Mouse (Mus musculus) midbrain, embryonic 16.5 days (tissue): ENCODE measurements at regions not wholly inside any gene's neighbourhood (a gene's known extent, or its start where the extent isn't known, plus 50 kb on each side); places are given as distances from the start of the nearest gene placed in this dataset.

ENCODE experiments used
- ATAC-seq: fragments of 200-750 bp; cut with Nextera tagmentation; 2 replicates; pipeline ENCODE4 v1.8.0; 2017; ENCODE audit warnings: moderate TSS enrichment
- H3K27ac ChIP-seq: fragments of 300-500 bp; sonication (generic); 2 replicates; pipeline ENCODE4 v1.5.1; 2014; ENCODE audit warnings: mild to moderate bottlenecking, low read length, mixed read lengths
- H3K27me3 ChIP-seq: fragments of 300-500 bp; sonication (generic); 2 replicates; pipeline ENCODE4 v1.6.1; 2014; ENCODE audit warnings: low read depth, low read length, mixed read lengths; ENCODE audit not compliant: control insufficient read depth, insufficient read depth
- H3K36me3 ChIP-seq: fragments of 300-500 bp; sonication (generic); 2 replicates; pipeline ENCODE4 v1.6.1; 2014; ENCODE audit warnings: mild to moderate bottlenecking, low read length, moderate library complexity, mixed read lengths; ENCODE audit not compliant: control insufficient read depth, insufficient read depth
- H3K4me1 ChIP-seq: fragments of 300-500 bp; sonication (generic); 2 replicates; pipeline ENCODE4 v1.6.1; 2014; ENCODE audit warnings: mild to moderate bottlenecking, low read length, mixed read lengths; ENCODE audit not compliant: control insufficient read depth, insufficient read depth
- H3K4me2 ChIP-seq: fragments of 300-500 bp; sonication (generic); 2 replicates; pipeline ENCODE4 v1.6.1; 2014; ENCODE audit warnings: mild to moderate bottlenecking, low read length, mixed read lengths
- H3K4me3 ChIP-seq: fragments of 300-500 bp; sonication (generic); 2 replicates; pipeline ENCODE4 v1.5.1; 2014; ENCODE audit warnings: low read depth, mild to moderate bottlenecking, low read length, moderate library complexity, mixed read lengths
- H3K9ac ChIP-seq: fragments of 300-500 bp; sonication (generic); 2 replicates; pipeline ENCODE4 v1.6.1; 2014; ENCODE audit warnings: low read depth, low read length, mixed read lengths
- H3K9me3 ChIP-seq: fragments of 300-500 bp; sonication (generic); replicated peaks from 2 replicates; pipeline ENCODE4 v1.6.1; 2014; ENCODE audit warnings: mild to moderate bottlenecking, low read length, mixed read lengths; ENCODE audit not compliant: control insufficient read depth, poor library complexity, severe bottlenecking
- WGBS: fragments of 180-500 bp; shearing (Covaris S2); extraction: QIAGEN DNeasy Blood & Tissue Kit; methylation state at CpG from one replicate; pipeline ENCODE4 v1.1.7; 2014; 5-methylcytosine and 5-hydroxymethylcytosine counted together

GRCm38 (mm10) chr4:153876954-153877642 is 79.9 kb upstream of the A430005L14Rik start:
- H3K27ac ChIP-seq, result no peak overlapping the region
- ATAC-seq, result no peak
- no peak overlapping the region for H3K4me2 ChIP-seq
- H3K27me3 ChIP-seq, result no peaks in the 10 kb centered on the region
- no peaks in the 10 kb centered on the region for H3K9me3 ChIP-seq
- no peaks in the 10 kb centered on the region for H3K4me1 ChIP-seq
- no peak overlapping the region for H3K4me3 ChIP-seq
- 70% methylated on average over 7 of the region's 7 CpGs for WGBS
- no peaks in the 10 kb centered on the region for H3K36me3 ChIP-seq
- no peak overlapping the region for H3K9ac ChIP-seq

DNA sequence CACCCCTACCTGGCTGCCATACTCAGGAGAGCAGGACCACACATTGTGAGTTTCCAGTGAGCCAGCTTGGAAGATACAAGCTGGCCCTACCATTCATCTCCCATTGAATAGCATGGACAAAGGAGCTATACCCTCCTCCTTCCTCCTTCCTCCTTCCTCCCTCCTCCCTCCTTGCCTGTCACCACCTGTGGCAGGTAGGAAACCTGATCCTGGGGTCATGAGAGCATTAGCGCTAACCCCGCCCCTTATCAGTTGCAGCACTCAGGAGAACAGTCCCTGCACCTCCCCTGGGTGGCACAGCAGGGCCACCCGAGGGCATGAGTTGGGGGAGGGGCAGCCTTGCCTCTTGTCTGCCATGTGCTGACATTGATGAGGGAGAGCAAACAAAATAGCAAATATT is 74.0 kb upstream of the A430005L14Rik start:
- Histone ChIP-seq H3K4me1 (no peaks in the 10 kb centered on the region), H3K36me3 (no peaks in the 10 kb centered on the region), H3K9ac (no peak overlapping the region), H3K9me3 (no peaks in the 10 kb centered on the region), H3K4me3 (no peak overlapping the region), H3K27ac (no peak overlapping the region), H3K4me2 (no peak overlapping the region), H3K27me3 (no peaks in the 10 kb centered on the region)
- 50% methylated on average over 3 of the region's 3 CpGs for WGBS
- no peak for ATAC-seq

DNA sequence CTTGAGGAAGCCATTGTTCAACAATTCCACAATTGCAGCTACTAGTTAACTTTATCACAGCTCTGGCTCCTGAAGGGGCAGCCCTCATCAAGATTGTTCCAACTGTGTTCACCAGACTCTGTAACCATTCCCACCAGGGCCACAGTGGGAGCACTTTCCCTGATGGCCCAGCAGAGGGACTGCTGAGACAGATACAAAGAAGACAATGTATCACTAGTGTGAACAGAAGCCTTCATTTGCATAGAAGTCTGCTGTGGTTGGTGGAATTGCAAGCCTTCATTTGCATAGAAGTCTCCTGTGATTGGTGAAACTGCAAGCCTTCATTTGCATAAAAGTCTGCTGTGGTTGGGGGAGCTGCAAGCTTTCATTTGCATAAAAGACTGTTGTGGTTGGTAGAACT is 73.0 kb upstream of the A430005L14Rik start:
- no peak overlapping the region for H3K27ac ChIP-seq
- no peak overlapping the region for H3K9ac ChIP-seq
- no peak overlapping the region for H3K4me3 ChIP-seq
- ATAC-seq, result no peak
- no peaks in the 10 kb centered on the region for H3K4me1 ChIP-seq
- no peak overlapping the region for H3K4me2 ChIP-seq
- no peaks in the 10 kb centered on the region for H3K27me3 ChIP-seq
- no peaks in the 10 kb centered on the region for H3K36me3 ChIP-seq
- H3K9me3 ChIP-seq, result peaks cover 5% of the 10 kb centered on the region; the same call in 1 of the 2 replicates

GRCm38 (mm10) chr4:153885836-153886235 is 71.2 kb upstream of the A430005L14Rik start:
- no peak overlapping the region for H3K9ac ChIP-seq
- H3K27ac ChIP-seq, result no peak overlapping the region
- no peak for ATAC-seq
- H3K27me3 ChIP-seq, result no peaks in the 10 kb centered on the region
- H3K4me3 ChIP-seq, result no peak overlapping the region
- peaks cover 3% of the 10 kb centered on the region; the same call in 1 of the 2 replicates for H3K4me1 ChIP-seq
- WGBS, result 61% methylated on average over 6 of the region's 6 CpGs
- no peak overlapping the region for H3K4me2 ChIP-seq
- H3K9me3 ChIP-seq, result peaks cover 6% of the 10 kb centered on the region; the same call in 1 of the 2 replicates
- no peaks in the 10 kb centered on the region for H3K36me3 ChIP-seq

DNA sequence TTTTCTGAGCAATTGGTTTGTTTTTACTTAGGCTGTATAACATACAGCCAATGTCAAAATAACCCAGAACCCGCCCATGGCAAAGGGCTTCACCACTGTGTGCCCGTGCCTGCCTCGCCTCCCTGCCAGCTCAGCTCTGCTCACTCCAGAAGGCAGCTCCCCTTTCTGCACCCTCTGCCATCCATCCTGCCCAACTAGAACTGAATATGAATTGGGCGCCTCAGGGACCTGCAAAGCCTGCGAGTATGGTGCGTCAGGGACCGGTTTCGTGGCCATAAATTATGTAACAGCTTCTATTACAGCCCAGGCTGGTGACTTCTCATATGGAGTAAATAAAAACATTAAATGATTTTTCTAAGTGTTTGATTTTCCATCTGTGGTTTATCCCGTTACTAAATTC is 66.9 kb upstream of the A430005L14Rik start:
- no peaks in the 10 kb centered on the region for H3K27me3 ChIP-seq

DNA sequence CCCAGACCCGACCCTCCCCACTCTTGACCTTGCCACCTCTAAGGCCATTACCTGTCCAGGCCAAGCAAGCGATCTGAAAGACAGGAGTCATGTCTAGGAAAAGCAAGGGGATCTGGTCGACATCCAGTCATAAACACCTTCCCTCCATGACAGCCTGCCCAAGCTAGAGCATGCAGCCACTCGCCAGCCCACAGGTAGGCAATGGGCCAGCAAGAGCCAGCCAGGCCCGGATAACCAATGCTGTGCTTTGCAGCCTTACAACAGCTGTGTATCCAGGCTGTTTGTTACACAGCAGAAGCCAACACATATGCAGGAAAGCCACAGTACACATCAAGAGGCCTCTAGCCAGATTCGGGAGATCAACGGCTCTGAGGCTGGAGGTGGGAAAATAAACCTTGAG is 57.3 kb upstream of the A430005L14Rik start:
- H3K27ac ChIP-seq, result no peak overlapping the region
- no peaks in the 10 kb centered on the region for H3K27me3 ChIP-seq
- WGBS, result 78% methylated on average over 7 of the region's 7 CpGs
- H3K4me1 ChIP-seq, result no peaks in the 10 kb centered on the region; the same call in 1 of the 2 replicates
- H3K9ac ChIP-seq, result no peak overlapping the region
- no peaks in the 10 kb centered on the region; the same call in 1 of the 2 replicates for H3K9me3 ChIP-seq
- no peak for ATAC-seq
- H3K4me3 ChIP-seq, result no peak overlapping the region
- no peak overlapping the region for H3K4me2 ChIP-seq
- no peaks in the 10 kb centered on the region for H3K36me3 ChIP-seq

More for the DNA sequence above, 66.9 kb upstream of the A430005L14Rik start:
- H3K4me3 ChIP-seq, result no peak overlapping the region
- H3K36me3 ChIP-seq, result no peaks in the 10 kb centered on the region
- WGBS, result 86% methylated on average over 9 of the region's 9 CpGs
- no peak overlapping the region for H3K4me2 ChIP-seq
- no peak overlapping the region for H3K27ac ChIP-seq
- peaks cover 3% of the 10 kb centered on the region; the same call in 1 of the 2 replicates for H3K4me1 ChIP-seq
- no peak for ATAC-seq
- H3K9ac ChIP-seq, result no peak overlapping the region
- peaks cover 6% of the 10 kb centered on the region; the same call in 1 of the 2 replicates for H3K9me3 ChIP-seq

GRCm38 (mm10) chr4:153905076-153905475 is 52.0 kb upstream of the A430005L14Rik start:
- H3K4me3 ChIP-seq, result no peak overlapping the region
- no peaks in the 10 kb centered on the region for H3K36me3 ChIP-seq
- no peak overlapping the region for H3K27ac ChIP-seq
- WGBS, result 47% methylated on average over 9 of the region's 9 CpGs
- no peaks in the 10 kb centered on the region; the same call in 1 of the 2 replicates for H3K9me3 ChIP-seq
- no peak overlapping the region for H3K9ac ChIP-seq
- no peaks in the 10 kb centered on the region; the same call in 1 of the 2 replicates for H3K27me3 ChIP-seq
- ATAC-seq, result no peak
- no peak overlapping the region for H3K4me2 ChIP-seq
- H3K4me1 ChIP-seq, result peaks cover 9% of the 10 kb centered on the region; the same call in 1 of the 2 replicates

GRCm38 (mm10) chr4:153905511-153905910 is 51.5 kb upstream of the A430005L14Rik start:
- Histone ChIP-seq H3K9ac (no peak overlapping the region), H3K27ac (no peak overlapping the region), H3K4me1 (peaks cover 9% of the 10 kb centered on the region; the same call in 1 of the 2 replicates), H3K4me3 (no peak overlapping the region), H3K4me2 (no peak overlapping the region), H3K36me3 (no peaks in the 10 kb centered on the region), H3K9me3 (no peaks in the 10 kb centered on the region; the same call in 1 of the 2 replicates), H3K27me3 (no peaks in the 10 kb centered on the region; the same call in 1 of the 2 replicates)
- WGBS, result 43% methylated on average over 7 of the region's 7 CpGs
- no peak for ATAC-seq
